Mouse (Mus musculus): ENCODE data around the gene AC140267.1. TPM values are rescaled to one million over a fixed set of nuclear protein-coding genes. Genes with fewer than 3 reads are reported as not detected.

AC140267.1 gene
- polyA plus RNA-seq, 1 experiment from 2014 or later: 3.7 TPM

DNA sequence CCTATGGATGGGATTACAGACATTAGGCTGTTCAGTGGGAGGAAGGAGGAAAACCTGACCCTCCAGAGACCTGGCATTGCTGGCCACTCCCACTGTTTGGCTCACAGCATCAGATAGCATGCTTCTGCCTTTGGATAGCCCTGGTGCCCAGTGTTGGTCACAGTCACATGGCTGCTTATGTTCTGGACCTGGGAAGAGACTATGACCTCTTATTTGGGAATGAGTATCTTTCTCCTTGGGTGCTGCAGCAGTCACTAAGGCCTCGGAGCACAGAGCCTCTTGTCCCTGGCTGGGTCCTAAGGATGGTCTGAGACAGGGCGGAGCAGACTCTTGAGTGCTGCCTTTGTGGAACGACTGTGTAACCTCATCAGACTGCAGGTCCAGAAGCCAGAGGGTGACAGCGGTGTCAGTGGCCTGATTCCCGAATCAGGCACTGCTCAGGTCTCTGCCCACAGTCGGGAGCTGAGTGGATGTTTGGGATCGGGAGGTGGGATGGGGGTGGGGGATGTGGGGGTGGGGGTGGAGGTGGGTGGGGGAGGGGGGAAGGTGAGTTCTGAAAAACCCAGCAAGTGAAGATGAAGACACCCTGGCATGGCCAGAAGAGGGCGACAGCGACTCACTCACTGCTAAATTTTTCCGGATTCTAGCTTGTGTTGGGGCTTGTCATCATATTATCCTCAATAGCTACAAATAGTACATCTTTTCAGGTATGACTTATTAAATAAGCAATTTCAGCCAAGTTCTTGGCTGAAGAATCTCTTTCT lies 19.7 kb upstream of the AC140267.1 start:
- 21% methylated on average over 10 of the region's 10 CpGs for WGBS
- H3K4me2 ChIP-seq: no peak overlapping the region
- 0 out of 2 replicates have a peak, but pooled peaks have one; percentile 21 for ATAC-seq (ENCODE audit: low read depth)
- H3K27ac ChIP-seq (replicated peaks): no peak overlapping the region
- H3K9me3 ChIP-seq: no peaks in the 10 kb centered on the region
- no peaks in the 10 kb centered on the region; the same call in 1 of the 2 replicates for H3K4me1 ChIP-seq (replicated peaks)
- H3K36me3 ChIP-seq: peaks cover 35% of the 10 kb centered on the region
- H3K4me3 ChIP-seq: no peak overlapping the region
- no peak overlapping the region for H3K9ac ChIP-seq
- no peaks in the 10 kb centered on the region for H3K27me3 ChIP-seq

GRCm38 (mm10) chr15:80216480-80216820 lies 19.2 kb upstream of the AC140267.1 start:
- H3K27ac ChIP-seq (replicated peaks): no peak overlapping the region
- ATAC-seq (ENCODE audit: low read depth): no peak
- H3K4me3 ChIP-seq: no peak overlapping the region
- no peak overlapping the region for H3K9ac ChIP-seq
- WGBS: 71% methylated on average over 9 of the region's 9 CpGs
- no peak overlapping the region for H3K4me2 ChIP-seq
- H3K4me1 ChIP-seq (replicated peaks): no peaks in the 10 kb centered on the region; the same call in 1 of the 2 replicates
- H3K9me3 ChIP-seq: no peaks in the 10 kb centered on the region
- H3K36me3 ChIP-seq: peaks cover 29% of the 10 kb centered on the region
- no peaks in the 10 kb centered on the region for H3K27me3 ChIP-seq

- Histone ChIP-seq H3K4me3 (no peak overlapping the region), H3K4me2 (no peak overlapping the region), H3K27ac (replicated peaks) (no peak overlapping the region), H3K9ac (no peak overlapping the region), H3K4me1 (replicated peaks) (no peaks in the 10 kb centered on the region; the same call in 1 of the 2 replicates), H3K27me3 (no peaks in the 10 kb centered on the region), H3K9me3 (no peaks in the 10 kb centered on the region), H3K36me3 (peaks cover 19% of the 10 kb centered on the region)
- ATAC-seq (ENCODE audit: low read depth): no peak
- 89% methylated on average over 10 of the region's 10 CpGs for WGBS
Measured at GRCm38 (mm10) chr15:80217476-80217875, 18.2 kb upstream of the AC140267.1 start.

DNA sequence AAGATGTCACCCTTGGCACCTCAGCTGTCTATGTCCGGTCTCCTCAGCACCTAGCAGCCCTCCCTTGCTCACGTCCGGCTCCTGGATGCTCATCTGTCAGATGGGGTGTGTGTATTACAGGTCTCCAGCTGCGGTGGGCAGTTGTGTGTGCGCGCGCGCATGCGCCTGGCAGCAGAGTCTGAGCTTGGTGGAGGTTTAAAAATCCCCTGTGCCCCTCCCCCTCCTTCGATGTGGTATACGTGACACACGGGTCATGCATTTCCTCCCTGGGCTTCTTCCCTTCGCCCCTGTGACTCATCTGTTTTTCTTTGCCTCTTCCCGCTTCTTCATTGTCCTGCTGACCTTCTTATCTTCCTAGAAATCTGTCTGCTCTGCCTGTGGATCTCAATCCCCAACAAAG lies 16.4 kb upstream of the AC140267.1 start:
- H3K27ac ChIP-seq (replicated peaks): 0 out of 2 replicates have a peak overlapping the region, but pooled peaks have one; percentile 13
- H3K36me3 ChIP-seq: peaks cover 8% of the 10 kb centered on the region; the same call in 1 of the 2 replicates
- H3K9ac ChIP-seq: peak overlapping the region; percentile 26; the same call in 1 of the 2 replicates
- H3K9me3 ChIP-seq: no peaks in the 10 kb centered on the region
- H3K4me2 ChIP-seq: peak overlapping the region; percentile 11; the same call in 1 of the 2 replicates
- 52% methylated on average over 14 of the region's 14 CpGs for WGBS
- no peaks in the 10 kb centered on the region; the same call in 1 of the 2 replicates for H3K4me1 ChIP-seq (replicated peaks)
- ATAC-seq (ENCODE audit: low read depth): no peak
- no peaks in the 10 kb centered on the region for H3K27me3 ChIP-seq
- H3K4me3 ChIP-seq: no peak overlapping the region

DNA sequence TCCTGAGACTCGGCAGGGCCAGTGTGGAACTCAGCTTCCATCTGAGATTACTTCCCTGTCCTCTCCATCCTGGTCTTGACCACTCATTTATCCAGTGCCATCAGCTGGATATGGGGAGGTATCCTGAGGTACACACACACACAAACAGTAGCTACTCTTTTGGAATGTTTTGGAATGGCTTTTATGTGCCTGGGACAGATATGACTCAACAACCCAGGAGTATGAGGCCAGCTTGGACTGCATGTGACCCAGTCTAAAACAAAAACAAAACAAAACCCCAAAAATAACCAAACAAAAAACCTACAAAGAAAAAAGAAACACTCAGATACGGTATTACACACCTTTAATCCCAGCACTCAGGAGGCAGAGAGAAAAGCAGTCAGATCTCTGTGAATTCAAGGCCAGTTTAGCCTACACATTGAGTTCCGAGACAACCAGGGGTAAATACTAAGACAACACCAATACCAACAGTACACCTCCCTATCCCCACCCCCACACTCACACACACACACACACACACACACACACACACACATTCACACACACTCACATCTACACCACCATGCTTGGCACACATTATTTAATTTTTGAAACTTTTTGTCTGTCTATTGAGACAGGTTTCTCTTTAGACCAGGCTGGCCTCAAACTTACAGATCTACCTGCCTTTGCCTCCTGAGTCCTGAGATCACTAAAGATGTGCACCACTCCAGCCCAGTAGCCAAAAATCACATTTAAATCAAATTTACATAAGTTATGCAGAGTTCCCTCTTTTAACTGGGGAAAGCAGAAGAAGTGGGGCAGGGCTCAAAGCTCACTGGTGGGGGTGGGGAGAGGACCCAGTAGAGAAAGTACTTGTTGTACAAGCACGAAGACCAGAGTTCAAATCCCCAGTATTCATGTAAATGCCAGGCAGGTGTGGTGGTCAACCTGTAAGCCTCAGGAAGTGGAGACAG lies 15.7 kb upstream of the AC140267.1 start:
- no peak for ATAC-seq (ENCODE audit: low read depth)
- Histone ChIP-seq H3K4me2 (no peak overlapping the region), H3K4me3 (no peak overlapping the region), H3K4me1 (replicated peaks) (no peaks in the 10 kb centered on the region; the same call in 1 of the 2 replicates), H3K27ac (replicated peaks) (no peak overlapping the region), H3K9ac (no peak overlapping the region), H3K9me3 (no peaks in the 10 kb centered on the region), H3K36me3 (0 out of 2 replicates have a peak, but pooled peaks cover under 1% of the 10 kb centered on the region), H3K27me3 (no peaks in the 10 kb centered on the region)
- 83% methylated on average over 4 of the region's 4 CpGs for WGBS

GRCm38 (mm10) chr15:80221031-80221430 lies 14.6 kb upstream of the AC140267.1 start:
- no peak for ATAC-seq (ENCODE audit: low read depth)
- H3K4me1 ChIP-seq (replicated peaks): no peaks in the 10 kb centered on the region; the same call in 1 of the 2 replicates
- H3K4me2 ChIP-seq: no peak overlapping the region
- no peaks in the 10 kb centered on the region for H3K27me3 ChIP-seq
- no peak overlapping the region for H3K27ac ChIP-seq (replicated peaks)
- H3K36me3 ChIP-seq: no peaks in the 10 kb centered on the region
- no peak overlapping the region for H3K9ac ChIP-seq
- no peak overlapping the region for H3K4me3 ChIP-seq
- no peaks in the 10 kb centered on the region for H3K9me3 ChIP-seq
- 70% methylated on average over 8 of the region's 8 CpGs for WGBS

- no peak for ATAC-seq (ENCODE audit: low read depth)
- no peak overlapping the region for H3K4me3 ChIP-seq
- H3K36me3 ChIP-seq: no peaks in the 10 kb centered on the region
- no peaks in the 10 kb centered on the region for H3K9me3 ChIP-seq
- H3K9ac ChIP-seq: no peak overlapping the region
- H3K27me3 ChIP-seq: no peaks in the 10 kb centered on the region
- H3K27ac ChIP-seq (replicated peaks): no peak overlapping the region
- WGBS: 93% methylated on average over 7 of the region's 7 CpGs
- no peak overlapping the region for H3K4me2 ChIP-seq
- H3K4me1 ChIP-seq (replicated peaks): no peaks in the 10 kb centered on the region; the same call in 1 of the 2 replicates
Measured at GRCm38 (mm10) chr15:80223751-80224150, 11.9 kb upstream of the AC140267.1 start.

GRCm38 (mm10) chr15:80225208-80225607 lies 10.4 kb upstream of the AC140267.1 start:
- Histone ChIP-seq H3K4me2 (no peak overlapping the region), H3K4me1 (replicated peaks) (no peaks in the 10 kb centered on the region; the same call in 1 of the 2 replicates), H3K9ac (no peak overlapping the region), H3K36me3 (no peaks in the 10 kb centered on the region), H3K4me3 (no peak overlapping the region), H3K27me3 (no peaks in the 10 kb centered on the region), H3K9me3 (no peaks in the 10 kb centered on the region), H3K27ac (replicated peaks) (no peak overlapping the region)
- ATAC-seq (ENCODE audit: low read depth): no peak; the same call in 1 of the 2 replicates
- WGBS: 31% methylated on average over 9 of the region's 9 CpGs

- Histone ChIP-seq H3K9ac (no peak overlapping the region), H3K27ac (replicated peaks) (no peak overlapping the region), H3K4me1 (replicated peaks) (no peaks in the 10 kb centered on the region; the same call in 1 of the 2 replicates), H3K36me3 (no peaks in the 10 kb centered on the region), H3K4me3 (no peak overlapping the region), H3K4me2 (no peak overlapping the region), H3K9me3 (no peaks in the 10 kb centered on the region), H3K27me3 (no peaks in the 10 kb centered on the region)
- no peak for ATAC-seq (ENCODE audit: low read depth)
- 50% methylated on average over 2 of the region's 2 CpGs for WGBS
Measured at GRCm38 (mm10) chr15:80225796-80226195, 9.8 kb upstream of the AC140267.1 start.

DNA sequence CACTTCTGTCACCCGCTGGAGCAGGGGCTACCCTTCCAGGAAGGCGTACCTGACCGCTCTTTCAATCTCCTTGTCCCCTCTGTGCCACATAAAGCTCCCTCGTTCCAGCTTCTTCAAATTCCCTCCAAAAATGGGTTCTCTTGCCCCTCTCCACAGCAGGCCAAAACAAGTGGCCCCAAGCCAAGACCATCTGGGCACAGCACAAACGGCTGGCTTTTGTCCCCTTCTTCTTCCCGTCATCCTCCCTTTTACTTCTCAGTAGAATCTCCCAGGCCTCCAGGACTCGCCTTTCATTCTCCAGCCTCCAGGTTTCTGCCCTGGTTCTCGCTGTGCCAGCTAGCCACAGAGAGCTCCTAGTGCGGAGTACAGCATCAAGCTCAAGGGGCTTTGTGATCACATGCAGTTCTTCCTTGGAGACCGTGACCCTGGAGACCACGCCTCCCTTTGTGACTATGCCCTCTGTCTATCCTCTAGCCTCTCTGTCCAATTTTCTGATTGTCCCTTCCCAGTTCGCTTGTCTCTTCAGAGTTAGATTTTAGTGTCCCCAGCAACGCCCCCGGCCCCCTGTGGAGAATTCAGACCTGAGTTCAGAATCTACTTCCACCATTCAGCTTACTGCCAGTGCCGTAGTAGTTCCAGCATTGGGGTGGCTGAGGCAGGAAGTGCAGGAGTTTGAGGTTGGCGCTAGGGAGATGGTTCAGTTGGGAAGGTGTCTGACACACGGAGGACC lies 7.4 kb upstream of the AC140267.1 start:
- Histone ChIP-seq H3K9ac (no peak overlapping the region), H3K36me3 (no peaks in the 10 kb centered on the region), H3K27ac (replicated peaks) (no peak overlapping the region), H3K27me3 (no peaks in the 10 kb centered on the region), H3K4me2 (no peak overlapping the region), H3K4me1 (replicated peaks) (peaks cover 3% of the 10 kb centered on the region), H3K9me3 (no peaks in the 10 kb centered on the region), H3K4me3 (no peak overlapping the region)
- 62% methylated on average over 17 of the region's 17 CpGs for WGBS
- no peak for ATAC-seq (ENCODE audit: low read depth)

- Histone ChIP-seq H3K36me3 (peaks cover 18% of the 10 kb centered on the region), H3K27ac (replicated peaks) (no peak overlapping the region), H3K9me3 (no peaks in the 10 kb centered on the region), H3K9ac (no peak overlapping the region), H3K27me3 (no peaks in the 10 kb centered on the region), H3K4me3 (no peak overlapping the region), H3K4me2 (no peak overlapping the region), H3K4me1 (replicated peaks) (peaks cover 29% of the 10 kb centered on the region)
- 35% methylated on average over 2 of the region's 2 CpGs for WGBS
- no peak for ATAC-seq (ENCODE audit: low read depth)
Measured at GRCm38 (mm10) chr15:80232331-80232730, 3.3 kb upstream of the AC140267.1 start.

All from neural tube, embryonic 13.5 days (tissue).